Mouse (Mus musculus) heart, postnatal 0 days (tissue): ENCODE results near the gene Zmiz1. TPM values are rescaled to one million over a fixed set of nuclear protein-coding genes. Genes with fewer than 3 reads are reported as not detected.

Experiments used
- ATAC-seq: fragments of 200-750 bp; cut with Nextera tagmentation; 2 replicates; pipeline ENCODE4 v1.8.0; 2017; ENCODE audit warnings: low read depth, moderate number of reproducible peaks, moderate library complexity; ENCODE audit not compliant: insufficient read depth
- DNase-seq: peaks from one replicate; pipeline ENCODE4 v3.0.0-alpha.2; 2016; ENCODE audit warnings: low spot score
- H3K27ac ChIP-seq: fragments of 300-500 bp; sonication (generic); 2 replicates; pipeline ENCODE4 v1.5.1; 2014; ENCODE audit warnings: low read depth, mild to moderate bottlenecking
- H3K27me3 ChIP-seq: fragments of 300-500 bp; sonication (generic); 2 replicates; pipeline ENCODE4 v1.6.1; 2014; ENCODE audit warnings: low read length, mixed read lengths; ENCODE audit not compliant: control insufficient read depth, insufficient read depth
- H3K36me3 ChIP-seq: fragments of 300-500 bp; sonication (generic); replicated peaks from 2 replicates; pipeline ENCODE4 v1.6.1; 2014; ENCODE audit warnings: low read length, mixed read lengths; ENCODE audit not compliant: control insufficient read depth, insufficient read depth
- H3K4me1 ChIP-seq: fragments of 300-500 bp; sonication (generic); 2 replicates; pipeline ENCODE4 v1.6.1; 2014; ENCODE audit warnings: antibody characterized with exemption; ENCODE audit not compliant: control insufficient read depth, insufficient read depth
- H3K4me2 ChIP-seq: fragments of 300-500 bp; sonication (generic); 2 replicates; pipeline ENCODE4 v1.6.1; 2014; ENCODE audit warnings: low read depth, mild to moderate bottlenecking, low read length, moderate library complexity
- H3K4me3 ChIP-seq: fragments of 300-500 bp; sonication (generic); 2 replicates; pipeline ENCODE4 v1.5.1; 2014; ENCODE audit warnings: low read depth, low read length
- H3K9ac ChIP-seq: fragments of 300-500 bp; sonication (generic); replicated peaks from 2 replicates; pipeline ENCODE4 v1.6.1; 2014; ENCODE audit warnings: low read depth, low read length, mixed read lengths
- H3K9me3 ChIP-seq: fragments of 300-500 bp; sonication (generic); replicated peaks from 2 replicates; pipeline ENCODE4 v1.6.1; 2016; ENCODE audit warnings: low read length; ENCODE audit not compliant: control insufficient read depth
- CTCF ChIP-seq: IDR thresholded peaks from 2 replicates; pipeline ENCODE4 v1.5.1; 2016; ENCODE audit warnings: antibody characterized with exemption, control low read depth, low read depth
- EP300 ChIP-seq: IDR thresholded peaks from 2 replicates; pipeline ENCODE4 v1.6.1; 2016; ENCODE audit warnings: antibody characterized with exemption, low read depth
- WGBS: fragments of 180-500 bp; shearing (Covaris S2); extraction: QIAGEN DNeasy Blood & Tissue Kit; methylation state at CpG from one replicate; pipeline ENCODE4 v1.1.7; 2014; 5-methylcytosine and 5-hydroxymethylcytosine counted together
- polyA plus RNA-seq: library from polyadenylated mRNA; unstranded; fragments of >200 nt; fragmentation: Nextera tagmentation; extraction: Ambion mirVana; gene quantifications from 2 replicates; pipeline ENCODE4 v1.2.1, GENCODE M21; 2015
- total RNA-seq: library from RNA; depleted of rRNA; stranded (reverse); fragments of >200 nt; gene quantifications from 2 replicates; pipeline ENCODE4 v1.2.3, GENCODE M21; 2014; ENCODE audit warnings: low replicate concordance

Zmiz1 gene
- total and polyA plus RNA-seq, 2 experiments from 2014 or later: 13.8 to 41.0 TPM

DNA sequence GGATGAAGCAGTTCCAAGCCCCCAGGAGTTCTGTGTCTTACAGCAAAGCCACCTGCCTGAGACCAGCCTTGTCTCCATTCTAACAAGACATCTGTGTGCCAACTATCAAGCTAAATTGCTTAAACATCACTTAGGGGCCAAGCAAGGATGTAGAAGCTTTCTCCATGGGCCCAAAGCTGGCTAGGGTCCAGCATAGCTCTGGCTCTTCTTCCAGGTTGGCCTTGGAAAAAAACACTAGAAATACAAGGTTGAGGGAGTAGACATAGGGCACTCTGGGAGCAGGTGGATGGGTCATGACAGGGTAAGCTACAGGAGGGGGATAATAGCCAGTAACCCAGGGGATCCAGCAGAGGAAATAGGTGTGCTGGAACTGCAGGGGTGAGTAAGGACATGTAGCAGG is 20.7 kb upstream of the Zmiz1 start:
- H3K9ac ChIP-seq: no peak overlapping the region
- no peak overlapping the region for H3K4me3 ChIP-seq
- no peaks in the 10 kb centered on the region for H3K9me3 ChIP-seq
- DNase-seq (no peak), ATAC-seq (no peak)
- TF ChIP-seq CTCF: no peak
- TF ChIP-seq EP300: no peak
- peaks cover 18% of the 10 kb centered on the region for H3K4me1 ChIP-seq
- H3K36me3 ChIP-seq: no peaks in the 10 kb centered on the region
- H3K4me2 ChIP-seq: no peak overlapping the region
- H3K27me3 ChIP-seq: no peaks in the 10 kb centered on the region
- no peak overlapping the region for H3K27ac ChIP-seq

DNA sequence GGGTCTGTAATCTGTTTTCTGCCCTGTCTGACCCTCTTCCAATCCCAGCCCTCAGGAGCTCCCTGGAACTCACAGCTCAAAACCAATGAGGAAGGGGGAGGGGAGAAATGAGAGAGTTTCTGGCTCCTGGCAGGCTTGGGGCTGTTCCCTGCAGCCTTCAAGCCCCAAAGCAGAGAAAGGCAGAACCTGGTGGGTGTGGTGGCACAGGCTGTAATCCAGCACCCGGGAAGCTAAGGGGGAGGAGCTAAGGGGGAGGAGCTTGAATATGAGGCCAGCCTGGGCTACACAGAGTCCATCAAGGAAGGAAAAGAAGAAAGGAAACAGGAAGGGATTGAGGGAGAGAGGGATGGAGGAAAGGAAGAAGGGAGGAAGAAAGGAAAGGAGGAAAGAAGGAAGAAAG is 18.9 kb upstream of the Zmiz1 start:
- Histone ChIP-seq H3K27ac (no peak overlapping the region), H3K9me3 (no peaks in the 10 kb centered on the region), H3K36me3 (no peaks in the 10 kb centered on the region), H3K27me3 (no peaks in the 10 kb centered on the region), H3K4me2 (no peak overlapping the region), H3K9ac (no peak overlapping the region), H3K4me1 (peaks cover 24% of the 10 kb centered on the region), H3K4me3 (no peak overlapping the region)
- TF ChIP-seq CTCF: no peak
- TF ChIP-seq EP300: no peak
- 33% methylated on average over 1 of the region's 1 CpGs for whole genome bisulfite sequencing
- ATAC-seq (no peak), DNase-seq (no peak)

DNA sequence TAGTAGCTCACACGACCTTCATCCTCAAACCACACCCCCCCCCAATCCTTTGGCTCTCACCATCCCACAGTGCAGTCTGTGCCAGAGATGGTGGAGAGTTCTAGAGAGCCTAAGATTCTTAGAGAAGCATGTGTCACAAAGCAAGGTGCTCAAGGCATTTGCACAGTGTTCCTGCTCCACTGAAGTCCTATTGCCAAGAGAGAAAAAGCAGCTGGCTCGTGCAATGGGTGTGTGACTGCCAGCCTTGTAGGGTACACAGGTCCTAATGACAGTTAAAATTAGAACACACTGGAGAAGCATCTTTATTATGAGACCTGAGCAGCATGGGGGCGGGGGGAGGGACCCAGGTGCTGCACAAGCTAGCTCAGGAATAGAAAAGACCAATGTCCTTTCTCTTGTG is 18.2 kb upstream of the Zmiz1 start:
- no peaks in the 10 kb centered on the region for H3K9me3 ChIP-seq
- H3K36me3 ChIP-seq: no peaks in the 10 kb centered on the region
- H3K27ac ChIP-seq: no peak overlapping the region
- H3K4me3 ChIP-seq: no peak overlapping the region
- H3K4me2 ChIP-seq: no peak overlapping the region
- DNase-seq (no peak), ATAC-seq (no peak)
- H3K9ac ChIP-seq: no peak overlapping the region
- no peaks in the 10 kb centered on the region for H3K27me3 ChIP-seq
- 36% methylated on average over 3 of the region's 3 CpGs for WGBS
- no peak for TF ChIP-seq EP300
- no peak for TF ChIP-seq CTCF
- peaks cover 24% of the 10 kb centered on the region for H3K4me1 ChIP-seq

DNA sequence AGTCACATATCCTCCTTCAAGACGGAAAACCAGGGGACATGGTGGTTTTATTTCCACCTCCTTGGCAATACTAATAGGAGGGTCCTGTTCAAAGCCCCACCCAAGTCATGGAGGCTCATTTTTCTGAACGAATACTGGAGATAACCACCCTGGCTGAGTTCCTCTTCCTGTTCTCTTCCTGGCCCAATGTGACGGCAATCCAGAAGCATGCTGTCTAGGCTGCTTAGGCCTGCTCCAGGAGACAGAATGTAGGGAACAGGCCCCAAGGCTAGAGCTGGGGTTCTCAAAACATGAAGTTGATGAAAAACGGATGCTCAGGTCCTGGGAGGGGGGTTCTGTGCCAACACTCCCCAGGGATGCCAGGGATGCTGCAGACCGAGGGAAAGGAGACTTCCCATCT is 17.5 kb upstream of the Zmiz1 start:
- H3K27ac ChIP-seq: no peak overlapping the region
- 59% methylated on average over 5 of the region's 5 CpGs for WGBS
- H3K4me1 ChIP-seq: peaks cover 24% of the 10 kb centered on the region
- TF ChIP-seq CTCF: no peak
- no peak for TF ChIP-seq EP300
- H3K9me3 ChIP-seq: no peaks in the 10 kb centered on the region
- no peak overlapping the region for H3K4me2 ChIP-seq
- no peak for DNase-seq
- H3K27me3 ChIP-seq: no peaks in the 10 kb centered on the region
- no peak for ATAC-seq
- H3K36me3 ChIP-seq: no peaks in the 10 kb centered on the region
- H3K9ac ChIP-seq: no peak overlapping the region
- H3K4me3 ChIP-seq: no peak overlapping the region

DNA sequence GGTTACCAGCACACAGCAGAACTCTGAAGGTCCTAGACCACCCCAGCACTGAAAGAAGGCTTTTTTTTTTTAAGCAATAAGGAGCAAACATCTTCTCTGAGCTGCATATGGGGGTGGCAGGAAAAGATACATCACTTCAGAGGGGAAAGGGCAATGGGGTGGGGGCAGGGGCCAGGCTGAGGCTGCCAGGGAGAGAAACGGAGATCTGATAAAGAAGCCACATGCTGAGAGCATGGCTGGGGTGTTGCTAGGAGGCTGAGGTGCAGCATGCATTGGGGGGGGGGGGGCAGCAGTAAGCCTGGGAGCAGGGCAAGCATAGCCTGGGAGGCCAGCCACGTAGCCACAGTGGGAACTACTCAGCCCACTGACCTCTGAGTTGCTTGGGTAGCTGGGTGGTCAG is 16.3 kb upstream of the Zmiz1 start:
- Histone ChIP-seq H3K4me3 (no peak overlapping the region), H3K27me3 (no peaks in the 10 kb centered on the region), H3K36me3 (no peaks in the 10 kb centered on the region), H3K9ac (no peak overlapping the region), H3K4me2 (no peak overlapping the region), H3K27ac (no peak overlapping the region), H3K4me1 (peaks cover 24% of the 10 kb centered on the region), H3K9me3 (no peaks in the 10 kb centered on the region)
- ATAC-seq (no peak), DNase-seq (no peak)
- WGBS: 55% methylated on average over 2 of the region's 2 CpGs
- no peak for TF ChIP-seq EP300
- TF ChIP-seq CTCF: no peak

DNA sequence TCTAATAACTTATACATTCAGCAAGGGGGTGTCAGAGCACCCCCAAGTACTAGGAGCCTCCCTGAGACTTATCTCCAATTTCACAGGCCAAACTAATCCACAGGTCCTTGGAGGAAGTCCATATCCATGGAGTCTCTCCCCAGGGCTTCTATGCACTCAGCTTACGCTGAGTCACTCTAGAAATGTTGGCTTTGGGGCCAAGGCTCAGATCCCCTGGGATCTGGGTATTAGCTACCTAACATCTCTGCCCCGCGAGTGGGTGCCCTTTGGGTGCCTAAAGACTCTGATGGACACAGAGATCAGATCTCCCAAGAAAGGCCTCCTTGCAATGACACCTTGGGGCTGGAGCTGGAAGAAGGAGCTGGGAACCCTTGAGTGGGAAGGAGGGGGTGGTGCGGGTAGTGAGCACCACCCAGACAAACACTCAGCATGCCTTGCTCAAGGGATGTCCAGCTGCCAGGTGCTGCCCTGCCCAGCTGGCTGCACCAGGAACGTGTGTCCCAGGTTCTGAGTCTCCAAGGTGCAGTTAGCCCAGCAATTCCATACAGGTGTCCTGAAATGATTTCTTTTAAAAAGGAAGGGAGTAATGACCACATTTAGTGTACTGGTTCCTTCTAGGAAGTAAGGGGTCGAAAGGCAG is 11.7 kb upstream of the Zmiz1 start:
- TF ChIP-seq CTCF (no peak), EP300 (no peak)
- WGBS: 81% methylated on average over 6 of the region's 6 CpGs
- ATAC-seq: no peak

More for the DNA sequence above, 11.7 kb upstream of the Zmiz1 start:
- Histone ChIP-seq H3K27me3 (no peaks in the 10 kb centered on the region), H3K9me3 (no peaks in the 10 kb centered on the region), H3K4me2 (no peak overlapping the region), H3K9ac (no peak overlapping the region), H3K4me3 (no peak overlapping the region), H3K4me1 (peaks cover 32% of the 10 kb centered on the region), H3K36me3 (no peaks in the 10 kb centered on the region), H3K27ac (no peak overlapping the region)
- no peak for DNase-seq
